Mouse (Mus musculus): ENCODE results near the gene Bmi1. TPM values are rescaled to one million over a fixed set of nuclear protein-coding genes. Genes with fewer than 3 reads are reported as not detected.

The Bmi1 gene
- total RNA-seq, 2 experiments from 2014 or later = 22.2 to 23.3 TPM

- ATAC-seq (ENCODE audit: poor library complexity, severe bottlenecking) = no peak
These were observed 37.5 kb downstream of the Bmi1 start for GRCm38 (mm10) chr2:18714337-18714736.

GRCm38 (mm10) chr2:18718521-18718920, 41.7 kb downstream of the Bmi1 start:
- ATAC-seq (ENCODE audit: poor library complexity, severe bottlenecking) = no peak

GRCm38 (mm10) chr2:18722208-18722830, 45.5 kb downstream of the Bmi1 start:
- ATAC-seq (ENCODE audit: poor library complexity, severe bottlenecking) = no peak

- no peak for ATAC-seq (ENCODE audit: poor library complexity, severe bottlenecking)
These were observed 47.6 kb downstream of the Bmi1 start for GRCm38 (mm10) chr2:18724462-18724861.

DNA sequence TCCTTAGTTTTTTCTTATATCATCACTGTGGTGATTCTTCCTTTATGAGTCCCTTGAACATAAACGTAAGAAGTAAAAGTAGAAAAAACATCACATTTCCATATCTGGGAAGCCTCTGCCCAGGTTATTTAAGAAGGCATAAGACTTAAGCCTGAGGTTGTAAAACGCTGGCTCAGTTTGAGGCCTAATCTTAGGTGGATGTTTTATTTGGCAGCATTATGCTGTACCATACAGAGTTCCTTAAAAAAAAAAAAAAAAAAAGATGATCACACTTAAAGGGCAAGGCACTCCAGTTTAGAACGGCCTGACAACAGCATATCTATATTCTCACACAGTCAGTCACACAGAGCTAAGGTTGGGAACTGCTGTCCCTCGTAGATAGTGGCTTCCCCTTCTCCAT, 49.1 kb downstream of the Bmi1 start:
- no peak for ATAC-seq (ENCODE audit: poor library complexity, severe bottlenecking)

DNA sequence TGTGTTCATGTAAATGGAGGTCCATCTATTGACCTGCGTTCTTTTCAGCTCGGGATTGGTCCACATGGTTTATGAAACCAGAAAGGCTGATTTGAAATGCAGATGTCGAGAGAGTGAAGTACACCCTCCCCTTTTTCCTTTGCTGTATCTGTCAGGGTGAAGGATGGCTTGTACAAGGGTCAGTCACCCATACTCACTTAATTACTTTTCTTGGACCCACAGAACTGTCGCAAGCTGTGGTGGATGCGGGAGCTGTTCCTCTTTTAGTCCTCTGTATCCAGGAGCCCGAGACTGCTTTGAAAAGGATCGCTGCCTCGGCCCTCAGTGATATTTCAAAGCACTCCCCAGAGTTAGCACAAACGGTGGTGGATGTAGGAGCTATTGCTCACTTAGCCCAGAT, 54.9 kb downstream of the Bmi1 start:
- no peak for ATAC-seq (ENCODE audit: poor library complexity, severe bottlenecking)

- ATAC-seq (ENCODE audit: poor library complexity, severe bottlenecking) = no peak
These were observed 57.7 kb downstream of the Bmi1 start for GRCm38 (mm10) chr2:18734394-18735127.

Other genes with a start within 250 kb of the Bmi1 start
- gene Commd3, start 4.6 kb upstream of the Bmi1 start, total RNA-seq (2015) = 112 and 114 TPM in 2 replicates
- 105 and 126 TPM in 2 replicates for gene Commd3, start 4.6 kb upstream of the Bmi1 start, total RNA-seq (2017)
- not detected in 2 replicates for gene Spag6, start 17.0 kb downstream of the Bmi1 start, total RNA-seq (2015)
- not detected in 2 replicates for gene Spag6, start 17.0 kb downstream of the Bmi1 start, total RNA-seq (2017)